Mouse (Mus musculus) liver, embryonic 14.5 days (tissue): ENCODE results near the gene Npff.

Experiments
- CTCF ChIP-seq: IDR thresholded peaks from 2 replicates; pipeline ENCODE4 v1.5.1; 2016; ENCODE audit warnings: antibody characterized with exemption, low read depth, control low read depth
- EP300 ChIP-seq: IDR thresholded peaks from 2 replicates; pipeline ENCODE4 v1.6.1; 2016; ENCODE audit warnings: antibody characterized with exemption, low read depth

- no peak for TF ChIP-seq CTCF
- no peak for TF ChIP-seq EP300
Observed at GRCm38 (mm10) chr15:102474520-102474919, 50.2 kb downstream of the Npff start.
